Mouse (Mus musculus): ENCODE measurements around the gene Plbd2.

GRCm38 (mm10) chr5:120447305-120447704, 56.1 kb downstream of the Plbd2 start:
- TF ChIP-seq CTCF (IDR thresholded peaks at IDR 0.05; ENCODE audit: low read depth) (no peak), EP300 (IDR thresholded peaks at IDR 0.05; ENCODE audit: low read depth) (no peak)

Data from liver, postnatal 0 days (tissue).